Mouse (Mus musculus): ENCODE data around the gene Vmn1r75.

The Vmn1r75 gene

GRCm38 (mm10) chr7:11874330-11874729, at the start of gene Vmn1r75:
TSS of gene Vmn1r75 (plus strand) at chr7:11874630.
- no peak for DNase-seq (ENCODE audit: low spot score)

GRCm38 (mm10) chr7:11833680-11834079, 40.8 kb upstream of the Vmn1r75 start, which contains the start of gene Vmn1r74:
TSS of gene Vmn1r74 (plus strand) at chr7:11833980.
- no peak for DNase-seq (ENCODE audit: low spot score)

Measured in spleen, adult 12 weeks (tissue).